Comparison of ENCODE assay signal across 18 mouse cellular contexts in the genomic region with DNA sequence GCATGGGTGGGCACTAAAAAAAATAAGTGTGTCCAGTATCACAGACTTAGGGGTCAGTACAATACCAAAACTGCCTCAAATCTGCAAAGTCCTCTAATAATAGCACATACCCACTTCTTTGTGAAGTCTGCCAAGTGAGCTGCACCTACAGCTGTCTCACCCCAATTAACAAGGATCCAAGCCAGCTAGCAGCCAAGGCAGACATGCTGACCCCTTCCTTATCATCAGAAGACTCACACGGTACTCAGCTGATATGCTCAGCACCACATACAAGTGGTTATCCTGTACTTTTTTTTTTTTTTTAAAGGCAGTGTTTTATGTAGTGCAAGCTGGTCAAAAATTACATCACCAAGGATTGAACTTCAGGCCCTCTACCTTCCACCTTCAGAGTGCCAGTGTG. TPM values are rescaled to one million over a fixed set of nuclear protein-coding genes. Genes with fewer than 3 reads are reported as not detected.
DNase-seq lines count a peak whose midpoint lies in the region; ATAC-seq and TF ChIP-seq lines count a peak whose summit lies in the region.
"Had no signal": no experiment of that assay in that cellular context is flagged by ENCODE, and none has a peak within 500 bp of the region (broad histone marks: within the 10 kb centered on the region; RNA-seq: fewer than 3 reads in every experiment).

No protein-coding gene starts in this region.

- no peak for TF ChIP-seq CTCF in intestine, postnatal 0 days (IDR thresholded peaks at IDR 0.05; ENCODE audit: low read depth)
- TF ChIP-seq CTCF in MEL (IDR thresholded peaks at IDR 0.05 in 2 of 3, conservative IDR thresholded peaks at IDR 0.05 in 1 of 3; ENCODE audit: control insufficient read depth in 1 of 3, insufficient read depth in 1 of 3, low read depth in 2 of 3, low read length in 3 of 3, poor library complexity in 1 of 3, severe bottlenecking in 1 of 3): no peak
- no peak for TF ChIP-seq CTCF in liver, embryonic 14.5 days (IDR thresholded peaks at IDR 0.05; ENCODE audit: low read depth)

- H3K36me3 ChIP-seq in intestine, embryonic 16.5 days (ENCODE audit: control insufficient read depth, insufficient read depth, low read length): peaks cover 2% of the 10 kb centered on the region; the same call in 1 of the 2 replicates
- peaks cover 29% of the 10 kb centered on the region for H3K36me3 ChIP-seq in intestine, postnatal 0 days (ENCODE audit: control insufficient read depth, insufficient read depth)
- peaks cover 10 to 16% of the 10 kb centered on the region in 2 experiments for H3K36me3 ChIP-seq in MEL (ENCODE audit: control insufficient read depth in 1 of 2, insufficient read depth in 2 of 2, low read length in 2 of 2)
- peaks cover 30% of the 10 kb centered on the region for H3K36me3 ChIP-seq in liver, embryonic 14.5 days (replicated peaks; ENCODE audit: control insufficient read depth, insufficient read depth, low read depth)
- H3K36me3 ChIP-seq in forebrain, embryonic 13.5 days (ENCODE audit: poor library complexity, severe bottlenecking): peaks cover 38% of the 10 kb centered on the region

- TF ChIP-seq POLR2A in MEL (IDR thresholded peaks at IDR 0.05; ENCODE audit: control insufficient read depth in 1 of 2, insufficient read depth in 1 of 2, low read depth in 1 of 2, low read length in 2 of 2, poor library complexity in 1 of 2): no peak

- TF ChIP-seq EP300 in MEL (IDR thresholded peaks at IDR 0.05; ENCODE audit: low read depth in 1 of 2, low read length in 2 of 2): peak; percentile 32 to 74; a peak in 3 of 4 replicates
- peak; percentile 51; the same call in 1 of the 2 replicates for TF ChIP-seq EP300 in liver, embryonic 14.5 days (IDR thresholded peaks at IDR 0.05; ENCODE audit: low read depth)

- 0 out of 2 replicates have a peak, but pooled peaks cover 4% of the 10 kb centered on the region for H3K4me1 ChIP-seq in intestine, embryonic 16.5 days (ENCODE audit: control insufficient read depth, insufficient read depth, low read length)
- no peaks in the 10 kb centered on the region for H3K4me1 ChIP-seq in intestine, postnatal 0 days (replicated peaks; ENCODE audit: control insufficient read depth, insufficient read depth, low read length)
- peaks cover 7 to 9% of the 10 kb centered on the region in 2 experiments for H3K4me1 ChIP-seq in MEL (ENCODE audit: control insufficient read depth in 1 of 2, insufficient read depth in 2 of 2, low read length in 2 of 2)
- H3K4me1 ChIP-seq in liver, embryonic 14.5 days (replicated peaks; ENCODE audit: control insufficient read depth in 2 of 2, insufficient read depth in 2 of 2, low read length in 1 of 2): peaks cover 0 to 11% of the 10 kb centered on the region in 2 experiments
- H3K4me1 ChIP-seq in forebrain, embryonic 13.5 days: peaks cover 1% of the 10 kb centered on the region; the same call in 1 of the 2 replicates
- H3K4me1 ChIP-seq: embryonic facial prominence, embryonic 15.5 days had no signal

- H3K4me2 ChIP-seq in intestine, embryonic 16.5 days (ENCODE audit: low read depth, low read length): no peak overlapping the region
- no peak overlapping the region for H3K4me2 ChIP-seq in intestine, postnatal 0 days (replicated peaks; ENCODE audit: low read depth)
- no peak overlapping the region for H3K4me2 ChIP-seq in liver, embryonic 14.5 days (ENCODE audit: low read depth)
- no peak overlapping the region for H3K4me2 ChIP-seq in forebrain, embryonic 13.5 days
- H3K4me2 ChIP-seq: embryonic facial prominence, embryonic 15.5 days; kidney, embryonic 15.5 days; midbrain, embryonic 12.5 days had no signal

- H3K4me3 ChIP-seq in intestine, embryonic 16.5 days (ENCODE audit: low read length): no peak overlapping the region
- no peak overlapping the region for H3K4me3 ChIP-seq in intestine, postnatal 0 days (ENCODE audit: low read depth, low read length)
- H3K4me3 ChIP-seq in MEL (ENCODE audit: control insufficient read depth in 1 of 2, insufficient read depth in 1 of 2, low read depth in 2 of 2, low read length in 2 of 2): no peak overlapping the region
- no peak overlapping the region for H3K4me3 ChIP-seq in liver, embryonic 14.5 days (ENCODE audit: insufficient read depth in 1 of 2, low read depth in 2 of 2, low read length in 2 of 2)
- H3K4me3 ChIP-seq in forebrain, embryonic 13.5 days: no peak overlapping the region
- H3K4me3 ChIP-seq: embryonic facial prominence, embryonic 15.5 days; kidney, embryonic 15.5 days; midbrain, embryonic 12.5 days had no signal

- no peak overlapping the region for H3K9ac ChIP-seq in intestine, embryonic 16.5 days (ENCODE audit: low read depth, low read length)
- H3K9ac ChIP-seq in intestine, postnatal 0 days (ENCODE audit: low read depth, low read length): no peak overlapping the region
- H3K9ac ChIP-seq in MEL (ENCODE audit: control insufficient read depth, low read depth, low read length, poor library complexity, severe bottlenecking): 0 out of 2 replicates have a peak overlapping the region, but pooled peaks have one; percentile 22
- no peak overlapping the region for H3K9ac ChIP-seq in liver, embryonic 14.5 days (replicated peaks)
- no peak overlapping the region for H3K9ac ChIP-seq in forebrain, embryonic 13.5 days
- H3K9ac ChIP-seq: embryonic facial prominence, embryonic 15.5 days; kidney, embryonic 15.5 days; midbrain, embryonic 12.5 days had no signal

- H3K9me3 ChIP-seq in intestine, embryonic 16.5 days (ENCODE audit: control insufficient read depth, low read length): no peaks in the 10 kb centered on the region
- H3K9me3 ChIP-seq in intestine, postnatal 0 days (ENCODE audit: control insufficient read depth): no peaks in the 10 kb centered on the region
- H3K9me3 ChIP-seq in MEL (replicated peaks; ENCODE audit: insufficient read depth, low read length): no peaks in the 10 kb centered on the region
- no peaks in the 10 kb centered on the region for H3K9me3 ChIP-seq in liver, embryonic 14.5 days (ENCODE audit: control insufficient read depth, low read length)
- 0 out of 2 replicates have a peak, but pooled peaks cover 4% of the 10 kb centered on the region for H3K9me3 ChIP-seq in forebrain, embryonic 13.5 days (replicated peaks)
- H3K9me3 ChIP-seq: embryonic facial prominence, embryonic 15.5 days; midbrain, embryonic 12.5 days had no signal

- no peak for TF ChIP-seq RAD21 in MEL (IDR thresholded peaks at IDR 0.05; ENCODE audit: low read depth, low read length)

- no peaks in the 10 kb centered on the region for H3K79me2 ChIP-seq in MEL (ENCODE audit: control insufficient read depth, insufficient read depth, low read length, poor library complexity)

- 0 out of 2 replicates have a peak, but pooled peaks have one; percentile 46 for ATAC-seq in intestine, embryonic 16.5 days
- no peak for ATAC-seq in intestine, postnatal 0 days
- ATAC-seq in liver, embryonic 14.5 days (ENCODE audit: insufficient read depth): peak; percentile 68
- no peak for ATAC-seq in activated CD4-positive, CD25-positive, alpha-beta regulatory T cell, adult 4 months
- ATAC-seq in forebrain, embryonic 13.5 days: no peak
- ATAC-seq: forebrain, embryonic 14.5 days; hindbrain, postnatal 0 days had no signal

- 44% methylated on average over 1 of the region's 1 CpGs for WGBS in intestine, embryonic 16.5 days
- 43% methylated on average over 1 of the region's 1 CpGs for WGBS in intestine, postnatal 0 days
- WGBS in liver, embryonic 14.5 days (ENCODE audit: insufficient replicate concordance): 3% methylated on average over 1 of the region's 1 CpGs
- 70% methylated on average over 1 of the region's 1 CpGs for WGBS in forebrain, embryonic 13.5 days

- DNase-seq in 416B (ENCODE audit: low read depth): peak; percentile 17
- DNase-seq in MEL (ENCODE audit: low read depth, low spot score): peak; percentile 70
- DNase-seq in liver, embryonic 14.5 days (ENCODE audit: low read depth in 3 of 3, low spot score in 3 of 3): no peak
- DNase-seq in retina, postnatal 1 day: no peak
- DNase-seq: cerebellum, adult 2 months; heart, adult 11 months; lung, postnatal 4 days; right cerebral cortex, postnatal 4 days had no signal

- no peaks in the 10 kb centered on the region for H3K27me3 ChIP-seq in intestine, embryonic 16.5 days (replicated peaks; ENCODE audit: control insufficient read depth, insufficient read depth, low read length)
- H3K27me3 ChIP-seq in intestine, postnatal 0 days (replicated peaks; ENCODE audit: control insufficient read depth, insufficient read depth, low read length): no peaks in the 10 kb centered on the region
- H3K27me3 ChIP-seq in MEL (ENCODE audit: control insufficient read depth in 1 of 2, insufficient read depth in 2 of 2, low read length in 2 of 2): no peaks in the 10 kb centered on the region
- H3K27me3 ChIP-seq in liver, embryonic 14.5 days (ENCODE audit: control insufficient read depth, insufficient read depth, low read length): no peaks in the 10 kb centered on the region
- no peaks in the 10 kb centered on the region for H3K27me3 ChIP-seq in forebrain, embryonic 13.5 days
- H3K27me3 ChIP-seq: embryonic facial prominence, embryonic 15.5 days; kidney, embryonic 15.5 days; midbrain, embryonic 12.5 days had no signal

- no peak overlapping the region; the same call in 1 of the 2 replicates for H3K27ac ChIP-seq in intestine, embryonic 16.5 days (ENCODE audit: low read length)
- no peak overlapping the region for H3K27ac ChIP-seq in intestine, postnatal 0 days (ENCODE audit: low read depth, low read length)
- peak overlapping the region; percentile 30 for H3K27ac ChIP-seq in MEL (ENCODE audit: control insufficient read depth, low read depth, low read length)
- H3K27ac ChIP-seq in liver, embryonic 14.5 days: no peak overlapping the region
- no peak overlapping the region for H3K27ac ChIP-seq in forebrain, embryonic 13.5 days
- H3K27ac ChIP-seq: embryonic facial prominence, embryonic 15.5 days; hindbrain, postnatal 0 days; midbrain, embryonic 12.5 days had no signal

RNA-seq across cellular contexts. Expression of gene Sync, which starts 16.9 kb away (rescaled TPM):
- 1.1 and 1.3 TPM in 2 replicates for polyA plus RNA-seq in intestine, embryonic 16.5 days (2015; fragmentation: Nextera tagmentation; extraction: Ambion mirVana)
- 1.3 and 1.6 TPM in 2 replicates for polyA plus RNA-seq in intestine, postnatal 0 days (2015; fragmentation: Nextera tagmentation; extraction: Ambion mirVana)
- 0.13 and 0.31 TPM in 2 replicates for total RNA-seq in MEL (2012; rRNA removed)
- under 1 TPM in 1 of 2 experiments, not detected in 1; 0.43 TPM for polyA plus RNA-seq in MEL (2012; ENCODE audit: insufficient read depth in 1 of 2, insufficient read length in 2 of 2, low read depth in 1 of 2, low replicate concordance in 2 of 2, missing spikeins in 1 of 2)
- 0.01 and 0.03 TPM in 2 replicates for polyA plus RNA-seq in liver, embryonic 14.5 days (2012; rRNA removed)
- 0.08 TPM in 1 of 2 replicates, not detected in the other for polyA plus RNA-seq in liver, embryonic 14.5 days (2014; fragmentation: Nextera tagmentation; extraction: Ambion mirVana)
- under 1 TPM; 0.46 to 0.48 TPM for polyA plus RNA-seq in activated CD4-positive, CD25-positive, alpha-beta regulatory T cell, adult 4 months (2017; shearing (Covaris generic))
- polyA plus RNA-seq in forebrain, embryonic 13.5 days (2015; fragmentation: Nextera tagmentation; extraction: Ambion mirVana): 0.18 and 0.19 TPM in 2 replicates
- total RNA-seq: liver, adult 2 months had no signal

RNA-seq across cellular contexts. Expression of gene Rbbp4, which starts 30.9 kb away (rescaled TPM):
- 271 and 297 TPM in 2 replicates for polyA plus RNA-seq in intestine, embryonic 16.5 days (2015; fragmentation: Nextera tagmentation; extraction: Ambion mirVana)
- 159 and 175 TPM in 2 replicates for polyA plus RNA-seq in intestine, postnatal 0 days (2015; fragmentation: Nextera tagmentation; extraction: Ambion mirVana)
- 50.9 and 53.9 TPM in 2 replicates for total RNA-seq in MEL (2012; rRNA removed)
- 100 to 1,000 TPM in 1 of 2 experiments, not detected in 1; 127 TPM for polyA plus RNA-seq in MEL (2012; ENCODE audit: insufficient read depth in 1 of 2, insufficient read length in 2 of 2, low read depth in 1 of 2, low replicate concordance in 2 of 2, missing spikeins in 1 of 2)
- 45.8 and 60.8 TPM in 2 replicates for polyA plus RNA-seq in liver, embryonic 14.5 days (2012; rRNA removed)
- 241 and 248 TPM in 2 replicates for polyA plus RNA-seq in liver, embryonic 14.5 days (2014; fragmentation: Nextera tagmentation; extraction: Ambion mirVana)
- polyA plus RNA-seq in activated CD4-positive, CD25-positive, alpha-beta regulatory T cell, adult 4 months (2017; shearing (Covaris generic)): 100 to 1,000 TPM; 309 to 413 TPM
- 534 and 564 TPM in 2 replicates for polyA plus RNA-seq in forebrain, embryonic 13.5 days (2015; fragmentation: Nextera tagmentation; extraction: Ambion mirVana)

RNA-seq across cellular contexts. Expression of gene Zbtb8os, which starts 31.2 kb away (rescaled TPM):
- polyA plus RNA-seq in intestine, embryonic 16.5 days (2015; fragmentation: Nextera tagmentation; extraction: Ambion mirVana): 64.2 and 66.9 TPM in 2 replicates
- polyA plus RNA-seq in intestine, postnatal 0 days (2015; fragmentation: Nextera tagmentation; extraction: Ambion mirVana): 92.9 and 94.5 TPM in 2 replicates
- total RNA-seq in MEL (2012; rRNA removed): 16.7 and 21.7 TPM in 2 replicates
- polyA plus RNA-seq in MEL (2012; ENCODE audit: insufficient read depth in 1 of 2, insufficient read length in 2 of 2, low read depth in 1 of 2, low replicate concordance in 2 of 2, missing spikeins in 1 of 2): 10 to 100 TPM in 1 of 2 experiments, not detected in 1; 22.6 TPM
- polyA plus RNA-seq in liver, embryonic 14.5 days (2012; rRNA removed): 22.3 and 24.5 TPM in 2 replicates
- 33.2 and 33.8 TPM in 2 replicates for polyA plus RNA-seq in liver, embryonic 14.5 days (2014; fragmentation: Nextera tagmentation; extraction: Ambion mirVana)
- 100 to 1,000 TPM; 117 TPM for polyA plus RNA-seq in activated CD4-positive, CD25-positive, alpha-beta regulatory T cell, adult 4 months (2017; shearing (Covaris generic))
- polyA plus RNA-seq in forebrain, embryonic 13.5 days (2015; fragmentation: Nextera tagmentation; extraction: Ambion mirVana): 33.8 and 36.2 TPM in 2 replicates

RNA-seq across cellular contexts. Expression of gene C77080, which starts 43.1 kb away (rescaled TPM):
- 6.5 and 7.5 TPM in 2 replicates for polyA plus RNA-seq in intestine, embryonic 16.5 days (2015; fragmentation: Nextera tagmentation; extraction: Ambion mirVana)
- polyA plus RNA-seq in intestine, postnatal 0 days (2015; fragmentation: Nextera tagmentation; extraction: Ambion mirVana): 14.3 and 15.1 TPM in 2 replicates
- total RNA-seq in MEL (2012; rRNA removed): 0.92 and 1.3 TPM in 2 replicates
- polyA plus RNA-seq in MEL (2012; ENCODE audit: insufficient read depth in 1 of 2, insufficient read length in 2 of 2, low read depth in 1 of 2, low replicate concordance in 2 of 2, missing spikeins in 1 of 2): 1 to 10 TPM in 1 of 2 experiments, not detected in 1; 6.9 TPM
- polyA plus RNA-seq in liver, embryonic 14.5 days (2012; rRNA removed): 1.2 and 1.5 TPM in 2 replicates
- polyA plus RNA-seq in liver, embryonic 14.5 days (2014; fragmentation: Nextera tagmentation; extraction: Ambion mirVana): 0.74 and 0.91 TPM in 2 replicates
- under 1 TPM; 0.20 TPM for polyA plus RNA-seq in activated CD4-positive, CD25-positive, alpha-beta regulatory T cell, adult 4 months (2017; shearing (Covaris generic))
- polyA plus RNA-seq in forebrain, embryonic 13.5 days (2015; fragmentation: Nextera tagmentation; extraction: Ambion mirVana): 3.7 and 3.8 TPM in 2 replicates

Comparison
In these comparisons a context has a peak if more than half of its experiments do, and no peak if none do; other contexts are left out.
1. ATAC-seq: peak in intestine, embryonic 16.5 days (single experiment) and liver, embryonic 14.5 days (single experiment); none in intestine, postnatal 0 days (single experiment), activated CD4-positive, CD25-positive, alpha-beta regulatory T cell, adult 4 months (single experiment) and forebrain, embryonic 13.5 days (single experiment).
2. DNase-seq: peak in 416B (single experiment) and MEL (single experiment); none in liver, embryonic 14.5 days (0 of 3) and retina, postnatal 1 day (single experiment).